Mouse (Mus musculus) liver, adult 2 months (tissue): ENCODE data around the gene Bckdhb.

Experiments
- CTCF ChIP-seq: fragments of 200-500 bp; IDR thresholded peaks from 2 replicates; pipeline ENCODE4 v1.5.1; 2011; ENCODE audit warnings: low read depth, low read length, control low read depth
- POLR2A ChIP-seq: fragments of 200-500 bp; IDR thresholded peaks from 2 replicates; pipeline ENCODE4 v1.6.1; 2011; ENCODE audit warnings: low read length, control low read depth; ENCODE audit not compliant: insufficient read depth; ENCODE audit errors: extremely low read depth

- no peak for TF ChIP-seq POLR2A
- no peak for TF ChIP-seq CTCF
Measured at GRCm38 (mm10) chr9:83905820-83906219, 19.1 kb upstream of the Bckdhb start.
